Mouse (Mus musculus): ENCODE measurements around the gene Rpsa.

DNA sequence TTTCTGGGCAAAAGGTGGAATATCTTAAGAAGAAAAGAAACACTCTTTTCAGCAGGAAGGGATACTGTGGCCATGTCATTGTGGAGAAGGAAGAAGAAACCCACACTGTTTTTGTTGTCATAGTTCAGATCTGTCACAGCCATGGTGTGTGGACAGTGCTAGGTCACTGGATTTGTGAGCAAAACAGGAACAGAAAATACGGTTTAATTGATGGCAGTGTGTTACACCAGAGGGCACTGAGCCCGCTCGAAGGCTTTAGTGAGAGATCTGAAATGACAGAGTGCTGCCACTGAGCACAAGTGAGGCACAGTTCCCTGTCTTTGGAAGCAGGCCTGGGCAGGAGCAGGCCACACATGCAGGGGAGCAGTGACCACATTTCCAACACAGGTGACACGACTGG is 9.3 kb upstream of the Rpsa start:
- TF ChIP-seq POLR2A (IDR thresholded peaks at IDR 0.05; ENCODE audit: borderline replicate concordance, extremely low read depth, low read depth, low read length) (no peak), CTCF (IDR thresholded peaks at IDR 0.05; ENCODE audit: insufficient read depth, low read length) (no peak)

Measured in lung, adult 2 months (tissue).